Mouse (Mus musculus) layer of hippocampus, adult 9-10 months (tissue): ENCODE measurements around the gene 4833423E24Rik.
A peak's percentile ranks its signal among the peaks of the same experiment; 100 is the strongest.

Source experiments
- DNase-seq: peaks from one replicate; pipeline ENCODE4 v3.0.0; 2022; ENCODE audit warnings: low spot score

4833423E24Rik gene

DNA sequence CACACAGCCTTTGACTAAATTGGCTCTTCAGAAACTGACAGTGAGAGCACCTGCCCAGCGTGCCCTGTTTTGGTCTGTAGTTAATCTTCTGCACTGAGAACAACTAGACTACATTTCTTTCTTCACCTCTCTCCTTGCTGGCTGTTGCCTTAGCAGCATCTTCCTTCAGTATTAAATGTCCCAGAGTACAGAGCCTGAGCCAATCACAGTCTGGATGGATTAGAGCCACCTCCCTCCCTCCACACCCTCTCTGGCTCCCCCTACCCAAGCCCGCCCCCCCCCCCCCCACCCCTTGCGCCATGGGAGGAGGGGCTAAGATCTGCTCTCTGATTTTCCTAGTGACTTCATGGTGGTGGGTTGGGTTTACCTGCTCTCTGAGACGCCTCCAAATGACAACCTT lies at the start of gene 4833423E24Rik:
TSS of gene 4833423E24Rik (minus strand) at position 146 of the 400 bp plus-strand sequence.
- DNase-seq: no peak

DNA sequence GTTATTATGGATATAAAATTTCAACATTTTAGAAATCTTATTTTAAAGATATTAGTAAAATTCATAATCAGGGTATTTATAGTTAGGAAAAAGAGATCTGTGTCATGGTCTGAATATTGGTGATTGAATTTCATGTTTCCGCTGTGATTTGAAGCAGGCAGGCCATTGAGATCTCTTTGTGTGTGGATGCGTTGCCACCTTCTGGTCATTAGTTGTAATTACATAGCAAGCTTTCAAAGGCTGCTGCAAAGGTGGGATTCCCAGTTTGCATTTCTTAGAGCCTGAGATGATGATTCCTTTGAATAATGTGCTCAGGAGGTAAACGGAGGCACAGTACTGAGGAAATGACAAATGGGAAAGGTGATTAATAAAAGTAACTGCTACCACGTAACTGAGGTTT lies 42.4 kb upstream of the 4833423E24Rik start:
- DNase-seq: peak; percentile 73

DNA sequence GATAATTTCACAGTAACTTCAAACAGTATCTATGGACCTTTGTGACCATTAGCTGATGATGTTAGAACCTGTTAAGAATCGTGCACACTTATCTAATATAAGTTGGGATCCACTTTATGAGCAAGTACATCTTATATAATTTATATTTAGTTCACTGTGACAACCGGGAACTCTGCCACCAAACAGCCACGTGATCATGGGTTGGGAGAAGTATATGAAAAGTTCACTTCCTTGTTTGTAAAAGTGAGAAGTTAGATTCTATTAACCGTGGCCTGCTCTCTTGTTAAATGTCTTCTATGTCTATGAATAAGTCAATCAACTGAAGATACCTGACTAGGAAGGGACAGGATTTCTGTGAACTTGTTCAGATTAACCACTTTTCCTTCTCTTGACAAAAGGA lies 41.4 kb upstream of the 4833423E24Rik start:
- no peak for DNase-seq

DNA sequence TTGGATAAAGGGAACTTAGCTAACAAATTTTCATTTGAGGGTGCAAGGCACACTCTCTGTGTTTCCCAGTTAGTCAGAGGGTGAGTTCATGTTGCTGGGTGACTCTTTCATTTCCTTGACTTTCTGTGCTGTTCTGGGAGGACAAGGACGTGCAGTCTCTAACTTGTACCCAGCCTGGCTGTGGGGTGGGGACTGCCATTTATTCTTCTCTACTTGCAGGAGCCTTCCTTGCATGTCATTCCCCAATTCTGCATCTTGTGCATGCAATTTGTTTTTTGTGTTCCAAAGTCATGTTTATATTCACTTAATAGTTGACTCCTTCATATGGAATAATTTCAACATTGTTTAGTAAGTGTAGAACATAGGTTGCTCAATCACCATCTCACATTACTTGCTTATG lies 36.0 kb upstream of the 4833423E24Rik start:
- DNase-seq: no peak

DNA sequence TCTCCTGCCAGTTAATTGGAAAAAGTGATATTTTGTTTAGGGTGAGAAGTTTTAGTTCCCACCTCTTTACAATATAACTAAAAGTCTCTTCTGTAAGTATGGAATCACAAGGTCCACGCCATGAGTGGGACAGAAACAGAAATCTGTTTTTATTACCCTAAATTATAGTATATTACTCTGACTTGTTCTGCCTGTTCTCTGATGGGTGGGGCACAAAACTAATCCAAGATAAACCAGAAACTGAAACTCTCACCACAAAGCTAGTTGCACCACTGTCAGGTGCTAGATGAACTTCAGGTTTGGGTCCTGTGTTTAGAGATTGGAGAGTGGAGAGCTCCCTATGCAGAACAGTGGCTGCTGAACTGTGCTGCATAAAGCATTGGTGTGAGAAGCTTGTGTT lies 15.1 kb upstream of the 4833423E24Rik start:
- no peak for DNase-seq

DNA sequence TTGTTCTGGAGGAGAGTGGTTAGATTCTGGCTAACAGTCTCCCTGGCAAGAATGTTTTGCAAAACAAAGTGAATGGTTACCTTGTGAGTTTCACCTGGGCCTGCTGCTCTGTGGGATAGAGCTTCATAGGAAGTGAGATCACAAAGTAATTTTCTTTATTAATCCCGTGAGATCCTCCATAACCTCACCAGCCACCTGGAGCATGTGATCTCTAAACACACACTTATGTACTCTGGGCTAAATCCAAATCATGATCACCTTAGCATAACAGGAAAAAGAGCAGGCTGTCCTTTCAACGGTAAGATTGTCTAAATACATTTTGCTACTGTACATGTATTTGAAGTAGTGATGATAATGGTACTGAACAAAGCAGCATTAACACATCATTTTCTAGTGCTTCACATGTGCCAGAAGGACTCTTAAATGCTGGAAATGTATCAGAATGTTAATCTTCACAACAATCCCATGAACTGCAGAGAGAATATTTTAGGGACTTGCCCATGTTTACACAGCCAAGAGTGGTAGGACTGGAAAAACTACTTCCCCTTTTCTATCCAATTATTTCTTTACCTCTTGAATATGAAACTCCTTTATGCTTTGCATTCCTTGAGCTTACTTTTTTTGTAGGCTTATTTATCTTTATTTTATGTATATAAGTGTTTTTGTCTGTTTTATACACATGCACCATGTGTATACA lies 13.4 kb upstream of the 4833423E24Rik start:
- DNase-seq: no peak

DNA sequence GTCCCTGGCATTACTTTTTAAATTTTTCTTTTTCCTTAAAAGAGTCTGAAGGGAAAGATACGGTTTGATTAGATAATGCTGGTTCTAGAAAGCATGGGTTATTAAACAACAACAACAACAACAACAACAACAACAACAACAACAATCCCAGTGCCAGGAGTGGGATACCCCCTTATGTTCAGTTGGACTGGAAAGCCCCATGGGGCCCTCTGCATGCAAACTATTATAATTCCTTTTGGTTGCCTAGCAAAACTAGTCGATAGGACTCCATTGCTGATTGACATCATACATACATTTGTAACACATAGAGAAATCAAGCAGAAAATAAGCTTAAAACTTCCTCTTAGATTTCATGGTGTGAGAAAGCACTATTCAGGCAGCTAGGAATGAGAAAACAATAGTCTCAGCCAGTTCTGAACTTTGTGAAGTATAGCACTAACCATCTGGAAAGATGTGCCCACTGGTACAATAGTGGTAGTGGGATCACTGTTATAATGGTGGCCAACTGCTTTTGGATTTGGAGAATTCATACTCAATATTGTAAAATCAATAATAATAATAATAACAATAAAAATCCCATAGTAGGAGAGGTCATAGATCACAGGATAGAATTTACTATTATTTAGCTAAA lies 4.2 kb upstream of the 4833423E24Rik start:
- DNase-seq: no peak

DNA sequence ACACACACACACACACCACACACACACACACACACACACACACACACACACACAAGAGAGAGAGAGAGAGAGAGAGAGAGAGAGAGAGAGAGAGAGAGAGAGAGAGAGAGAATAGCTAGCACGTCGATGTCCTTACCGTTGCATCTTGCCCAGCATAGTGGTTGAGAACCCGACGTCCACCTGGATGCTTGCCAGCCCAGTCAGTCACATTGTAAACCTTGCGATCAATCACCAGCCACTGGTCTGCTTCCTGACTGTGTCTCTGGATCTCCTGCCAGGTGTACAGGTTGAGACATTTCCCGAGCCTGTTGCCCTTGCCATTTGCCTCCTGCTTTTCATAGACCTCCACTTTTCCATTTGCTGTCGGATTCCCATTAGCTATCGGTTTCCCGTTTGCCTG lies 532 bp downstream of the 4833423E24Rik start:
- DNase-seq: no peak

DNA sequence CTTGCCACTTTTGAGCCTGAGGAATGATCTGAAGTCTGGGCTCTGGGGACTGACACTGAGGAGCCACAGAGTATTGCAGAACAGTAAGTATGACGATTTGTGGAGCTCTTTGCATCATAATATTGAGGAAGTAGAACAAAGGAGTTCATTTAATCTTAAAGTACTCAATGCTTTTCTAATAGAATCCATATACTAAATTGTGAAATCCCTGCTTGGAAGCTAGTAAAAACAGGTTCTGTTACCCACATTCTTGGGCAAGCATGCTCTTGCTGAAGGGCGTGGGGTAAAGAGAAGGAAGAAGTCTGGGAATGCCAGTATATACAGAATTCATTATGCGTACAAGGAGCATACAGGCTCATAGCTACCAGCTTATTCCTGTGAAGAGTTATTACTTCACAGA lies 8.4 kb downstream of the 4833423E24Rik start:
- no peak for DNase-seq

DNA sequence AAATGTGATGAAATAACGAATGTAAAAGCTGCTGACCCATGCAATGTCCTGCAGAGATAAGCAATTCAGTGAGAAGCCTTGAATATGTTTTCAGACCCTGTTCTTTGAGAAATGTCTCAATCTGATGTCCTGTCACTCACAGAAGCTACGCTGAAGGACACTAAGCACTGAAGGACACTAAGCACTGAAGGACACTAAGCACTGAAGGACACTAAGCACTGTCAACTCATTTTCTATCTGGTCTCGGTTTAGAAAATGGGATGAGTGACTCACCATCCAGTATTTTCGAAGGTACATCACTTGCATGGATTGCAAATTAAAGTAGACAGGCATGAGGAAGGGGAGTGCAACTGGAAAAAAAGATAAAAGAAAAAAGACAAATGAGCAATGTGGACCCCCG lies 28.4 kb downstream of the 4833423E24Rik start:
- DNase-seq: no peak

DNA sequence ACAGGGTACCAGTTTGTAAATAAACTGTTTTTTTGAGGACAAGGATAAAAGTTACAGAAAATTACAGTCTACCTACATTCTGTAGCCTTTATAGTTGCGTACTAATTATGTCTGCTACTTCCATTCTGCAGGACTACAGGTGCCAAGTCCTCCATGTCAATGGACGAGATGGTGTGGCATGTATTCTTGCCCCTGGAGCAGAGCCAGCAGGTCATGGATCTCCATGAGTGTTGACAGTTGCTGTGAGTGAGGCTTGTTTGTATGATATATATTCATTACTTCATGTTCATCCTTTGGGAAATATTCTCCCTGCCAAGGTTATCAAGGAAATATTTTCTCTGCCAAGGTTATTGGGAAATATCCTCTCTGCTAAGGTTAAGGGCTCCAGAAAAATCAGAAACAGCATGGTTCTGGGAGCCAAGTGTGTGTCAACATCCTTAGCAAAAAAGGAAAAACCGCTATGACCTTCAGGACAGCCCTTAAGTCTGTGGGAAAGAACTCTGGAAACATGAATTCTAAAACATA lies 52.0 kb downstream of the 4833423E24Rik start:
- DNase-seq: no peak

DNA sequence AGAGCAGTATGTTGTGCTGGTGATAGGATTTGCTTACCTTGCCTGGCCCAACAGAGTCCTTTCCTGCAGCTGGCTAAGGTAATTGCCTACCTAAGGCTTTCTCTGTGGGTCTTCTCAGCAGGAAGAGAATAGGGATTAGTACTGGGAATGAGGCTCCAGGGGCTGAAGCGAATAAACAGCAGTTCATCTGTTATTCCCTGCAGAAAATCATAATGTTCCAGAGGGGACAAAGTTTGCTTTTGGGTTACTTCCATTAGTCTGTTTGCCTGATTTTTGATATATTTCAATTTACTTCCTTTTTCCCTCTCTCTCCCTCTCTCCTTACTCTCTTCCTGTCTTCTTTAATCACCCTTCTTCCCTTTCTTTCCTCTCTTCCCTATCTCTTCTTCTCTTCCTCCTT lies 75.3 kb downstream of the 4833423E24Rik start, which contains the start of gene Olfr995:
TSS of gene Olfr995 (minus strand) at position 101 of the 400 bp plus-strand sequence.
- DNase-seq: no peak

DNA sequence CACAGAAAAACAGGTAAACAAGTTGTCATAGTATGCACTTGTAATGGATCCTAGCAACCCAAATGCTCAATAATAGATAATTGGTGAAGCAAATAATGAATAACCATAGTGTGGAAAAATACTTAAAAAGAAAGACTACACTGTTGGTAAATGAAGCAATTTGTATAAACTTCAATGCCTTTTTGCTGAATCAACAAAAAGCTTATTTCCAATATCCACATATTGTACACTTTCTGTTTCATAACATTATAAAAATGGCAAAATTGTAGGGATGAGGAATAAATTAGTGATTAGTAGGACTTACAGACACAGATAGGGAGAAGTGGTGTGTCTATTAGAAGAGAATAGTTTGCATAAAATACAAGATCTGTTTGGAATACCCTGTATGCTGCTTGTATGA lies 76.3 kb downstream of the 4833423E24Rik start:
- DNase-seq: no peak

DNA sequence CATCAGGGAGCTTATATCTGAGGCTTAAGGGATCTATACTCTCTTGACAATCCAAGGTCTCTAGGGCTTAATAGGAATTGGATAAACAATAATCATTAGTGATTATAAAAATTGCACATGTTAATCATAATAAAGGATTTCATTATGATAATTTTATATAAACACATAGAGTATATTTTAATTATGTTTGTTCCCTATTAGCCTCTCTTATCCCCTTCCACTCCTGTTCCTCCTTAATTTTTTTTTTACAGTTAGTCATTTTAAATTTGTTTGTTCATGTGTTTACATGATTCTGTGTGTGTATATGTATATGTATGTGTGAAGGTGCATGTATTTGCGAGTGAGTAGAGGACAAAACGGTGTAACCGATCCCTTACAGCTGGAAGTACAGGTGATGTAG lies 82.5 kb downstream of the 4833423E24Rik start, which contains the start of gene Olfr994:
TSS of gene Olfr994 (minus strand) at position 101 of the 400 bp plus-strand sequence.
- no peak for DNase-seq
